Mouse (Mus musculus) kidney, embryonic 16.5 days (tissue): Measurements from ENCODE around the gene Gm20873. TPM values are rescaled to one million over a fixed set of nuclear protein-coding genes. Genes with fewer than 3 reads are reported as not detected.
"Not testable (repeated sequence)": the region's sequence is repeated elsewhere in the genome, so short reads cannot be mapped to it uniquely, and the experiment has no call there.

ENCODE experiments used
- ATAC-seq: fragments of 200-750 bp; cut with Nextera tagmentation; 2 replicates; pipeline ENCODE4 v1.8.0; 2017; ENCODE audit warnings: moderate TSS enrichment; ENCODE audit not compliant: low FRiP score, low TSS enrichment
- H3K27ac ChIP-seq: fragments of 300-500 bp; sonication (generic); 2 replicates; pipeline ENCODE4 v1.5.1; 2014; ENCODE audit warnings: low read length
- H3K27me3 ChIP-seq: fragments of 300-500 bp; sonication (generic); 2 replicates; pipeline ENCODE4 v1.6.1; 2014; ENCODE audit warnings: low read length, control low read depth, mixed read lengths; ENCODE audit not compliant: insufficient read depth
- H3K36me3 ChIP-seq: fragments of 300-500 bp; sonication (generic); 2 replicates; pipeline ENCODE4 v1.6.1; 2014; ENCODE audit warnings: low read length, control low read depth, mixed read lengths; ENCODE audit not compliant: insufficient read depth
- H3K4me1 ChIP-seq: fragments of 300-500 bp; sonication (generic); 2 replicates; pipeline ENCODE4 v1.6.1; 2014; ENCODE audit warnings: low read length, control low read depth, mixed read lengths; ENCODE audit not compliant: insufficient read depth
- H3K4me2 ChIP-seq: fragments of 300-500 bp; sonication (generic); replicated peaks from 2 replicates; pipeline ENCODE4 v1.6.1; 2014; ENCODE audit warnings: low read depth, low read length
- H3K4me3 ChIP-seq: fragments of 300-500 bp; sonication (generic); 2 replicates; pipeline ENCODE4 v1.5.1; 2014; ENCODE audit warnings: mild to moderate bottlenecking, low read length
- H3K9ac ChIP-seq: fragments of 300-500 bp; sonication (generic); replicated peaks from 2 replicates; pipeline ENCODE4 v1.6.1; 2014; ENCODE audit warnings: low read length
- H3K9me3 ChIP-seq: fragments of 300-500 bp; sonication (generic); 2 replicates; pipeline ENCODE4 v1.6.1; 2016; ENCODE audit warnings: low read length, control low read depth
- WGBS: fragments of 180-500 bp; shearing (Covaris S2); extraction: QIAGEN DNeasy Blood & Tissue Kit; methylation state at CpG from one replicate; pipeline ENCODE4 v1.1.7; 2014; 5-methylcytosine and 5-hydroxymethylcytosine counted together
- polyA plus RNA-seq: library from polyadenylated mRNA; unstranded; fragments of >200 nt; fragmentation: Nextera tagmentation; extraction: Ambion mirVana; gene quantifications from 2 replicates; pipeline ENCODE4 v1.2.1, GENCODE M21; 2015

Gene Gm20873
- not detected in 2 replicates for polyA plus RNA-seq

- not testable (repeated sequence) for H3K9me3 ChIP-seq, H3K4me3 ChIP-seq, H3K4me2 ChIP-seq, H3K27ac ChIP-seq, H3K4me1 ChIP-seq, H3K27me3 ChIP-seq, H3K36me3 ChIP-seq, ATAC-seq, H3K9ac ChIP-seq
Observed at GRCm38 (mm10) chrY:6266798-6267197, at the start of gene Gm20873. Gm20873 (plus strand) TSS chrY:6267098.

GRCm38 (mm10) chrY:6237895-6238294 lies 29.0 kb upstream of the Gm20873 start, which contains the start of gene Gm21746:
Gm21746 (minus strand) TSS chrY:6237995.
- not testable (repeated sequence) for H3K9ac ChIP-seq, H3K27me3 ChIP-seq, ATAC-seq, H3K4me3 ChIP-seq, H3K4me1 ChIP-seq, H3K36me3 ChIP-seq, H3K9me3 ChIP-seq, H3K4me2 ChIP-seq, H3K27ac ChIP-seq
- no CpG with 5 or more reads among the region's 3 CpGs for WGBS

Other genes with a start within 250 kb of the Gm20873 start
- gene Gm21746, start 29.1 kb upstream of the Gm20873 start, polyA plus RNA-seq = not detected in 2 replicates